Mouse (Mus musculus): ENCODE data around the gene Tmem259.

Tmem259 gene

DNA sequence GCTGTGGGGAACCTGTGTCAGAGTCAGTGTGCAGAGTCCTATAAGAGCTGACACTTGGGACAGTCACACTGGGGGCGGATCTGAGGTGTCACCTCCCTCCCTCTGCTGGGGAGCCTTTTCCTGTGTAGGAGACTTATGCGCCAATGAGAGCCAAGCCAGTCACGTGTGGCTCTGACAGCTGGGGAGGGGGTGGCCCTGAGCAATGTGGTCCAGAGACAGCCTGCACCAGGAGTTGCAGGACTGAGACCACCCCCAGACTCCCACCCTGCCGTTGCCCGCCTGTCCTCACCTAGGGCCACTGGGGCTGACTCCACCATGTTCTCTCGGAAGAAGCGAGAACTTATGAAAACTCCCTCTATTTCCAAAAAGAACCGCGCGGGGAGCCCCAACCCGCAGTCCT, 32.4 kb upstream of the Tmem259 start, which contains the start of gene Arhgap45:
Arhgap45 (plus strand) TSS at position 143 of the 400 bp plus-strand sequence.
- no peak for DNase-seq (ENCODE audit: low read depth)

DNA sequence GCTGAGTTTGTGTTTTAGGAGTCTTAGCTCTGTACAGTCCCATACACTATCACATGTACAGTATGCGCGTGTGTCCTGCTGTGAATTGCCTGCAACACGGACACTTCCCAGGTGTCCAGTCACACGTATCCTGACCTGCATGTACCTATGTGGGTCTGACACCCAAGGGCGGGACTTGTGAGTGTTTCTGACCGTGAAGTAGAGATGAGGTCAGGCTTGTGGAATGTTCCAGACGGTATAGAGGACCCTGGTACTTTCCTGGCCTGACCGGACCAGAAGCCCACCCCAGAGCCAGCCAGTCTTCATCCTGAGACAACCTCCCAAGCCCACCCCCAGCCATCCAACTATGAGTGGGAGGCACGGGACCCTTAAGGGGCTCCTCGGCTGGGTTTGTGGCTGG, 31.5 kb upstream of the Tmem259 start:
- DNase-seq (ENCODE audit: low read depth), result no peak

DNA sequence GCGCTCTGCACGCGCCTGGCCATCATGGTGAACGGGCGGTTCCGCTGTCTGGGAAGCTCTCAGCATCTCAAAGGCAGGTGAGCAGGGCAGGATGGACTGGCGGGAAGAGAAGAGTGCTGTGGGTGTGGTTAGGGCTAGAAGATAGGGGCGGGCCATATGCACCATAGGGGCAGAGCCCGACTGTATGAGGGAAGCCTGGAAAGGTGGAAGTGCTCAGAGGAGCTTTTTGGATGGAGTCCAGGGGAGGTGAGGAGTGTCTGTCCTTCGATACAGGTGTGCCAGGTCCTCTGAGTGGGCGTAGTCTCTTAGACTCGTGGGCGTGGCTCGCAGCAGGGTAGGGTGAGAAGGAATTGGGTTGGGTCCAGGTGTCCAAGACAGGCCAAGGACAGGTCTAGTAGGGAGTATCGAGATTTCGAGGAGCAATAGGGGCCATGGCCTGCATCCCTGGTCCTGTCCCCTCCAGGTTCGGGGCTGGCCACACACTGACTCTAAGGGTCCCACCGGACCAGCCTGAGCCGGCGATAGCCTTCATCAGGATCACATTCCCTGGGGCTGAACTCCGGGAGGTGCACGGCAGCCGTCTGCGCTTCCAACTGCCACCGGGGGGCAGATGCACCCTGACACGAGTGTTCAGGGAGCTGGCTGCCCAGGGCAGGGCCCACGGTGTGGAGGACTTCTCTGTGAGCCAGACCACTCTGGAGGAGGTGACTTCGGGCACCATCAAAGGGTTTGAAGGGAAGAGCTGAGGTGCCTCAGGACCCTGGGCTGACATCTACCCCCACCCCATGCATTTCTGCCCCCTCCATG, 30.6 kb upstream of the Tmem259 start:
- peak; percentile 83 for DNase-seq (ENCODE audit: low read depth)

- no peak for DNase-seq (ENCODE audit: low read depth)
Observed at GRCm38 (mm10) chr10:80013609-80014008, 29.5 kb upstream of the Tmem259 start.

DNA sequence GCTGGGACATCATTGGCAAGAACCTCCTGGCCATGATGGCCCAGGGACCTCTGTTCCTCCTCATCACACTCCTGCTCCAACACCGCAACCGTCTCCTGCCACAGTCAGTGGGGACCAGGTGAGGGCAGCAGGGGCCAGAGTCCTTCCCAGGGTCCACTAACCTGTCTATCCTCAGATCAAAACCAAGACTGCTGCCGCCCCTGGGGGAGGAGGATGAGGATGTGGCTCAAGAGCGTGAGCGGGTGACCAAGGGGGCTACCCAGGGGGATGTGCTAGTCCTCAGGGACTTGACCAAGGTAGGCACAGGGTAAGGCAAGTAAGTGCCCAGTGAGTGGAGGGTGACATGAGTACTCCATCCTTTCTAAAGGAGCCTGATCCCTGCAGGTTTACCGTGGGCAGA, 27.6 kb upstream of the Tmem259 start:
- DNase-seq (ENCODE audit: low read depth), result no peak

GRCm38 (mm10) chr10:80004233-80004705, 20.1 kb upstream of the Tmem259 start:
- no peak for DNase-seq (ENCODE audit: low read depth)

DNA sequence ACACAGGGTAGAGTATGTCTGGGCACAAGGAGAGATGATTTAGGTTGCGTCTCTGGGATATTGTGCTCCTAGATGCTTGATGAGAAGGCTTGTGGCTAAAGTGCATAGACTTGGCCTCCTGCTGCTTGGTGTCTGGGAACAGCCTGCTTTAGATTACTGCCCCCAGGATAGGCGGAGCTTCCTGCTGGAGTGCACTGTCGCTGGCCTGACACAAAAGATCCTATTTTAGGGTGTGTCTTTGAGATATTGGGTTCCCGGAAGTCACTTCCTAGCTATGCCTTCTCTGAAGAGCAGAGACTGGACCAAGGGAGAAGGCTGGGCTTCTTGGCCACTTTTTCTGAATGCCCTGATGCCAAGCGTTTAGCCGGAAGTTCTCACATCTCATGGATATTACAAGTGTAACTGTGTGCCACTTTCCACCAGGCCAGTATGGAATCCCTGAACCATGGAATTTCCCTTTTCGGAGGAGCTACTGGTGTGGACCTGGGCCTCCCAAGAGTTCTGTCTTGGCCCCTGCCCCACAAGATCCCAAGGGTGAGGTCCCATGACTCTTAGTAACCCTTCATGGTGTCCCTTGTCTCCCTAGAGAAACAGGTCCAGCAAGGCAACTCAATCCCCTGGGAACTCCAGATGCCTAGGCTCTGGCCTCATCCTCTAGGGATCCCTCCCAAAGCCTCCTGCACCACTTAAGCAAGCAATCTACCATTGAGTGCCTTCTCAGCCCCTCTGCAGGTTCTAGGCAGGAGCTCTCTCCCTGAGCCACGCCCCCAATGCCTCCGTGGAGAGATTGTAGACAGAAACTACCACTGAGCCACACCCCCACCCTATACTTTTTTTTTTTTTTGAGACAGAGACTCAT, 19.5 kb upstream of the Tmem259 start:
- DNase-seq (ENCODE audit: low read depth), result no peak

GRCm38 (mm10) chr10:80002829-80003228, 18.7 kb upstream of the Tmem259 start:
- DNase-seq (ENCODE audit: low read depth), result no peak

- no peak for DNase-seq (ENCODE audit: low read depth)
Observed at GRCm38 (mm10) chr10:80001945-80002344, 17.8 kb upstream of the Tmem259 start.

GRCm38 (mm10) chr10:79997819-79998218, 13.7 kb upstream of the Tmem259 start:
- DNase-seq (ENCODE audit: low read depth), result peak; percentile 58

DNA sequence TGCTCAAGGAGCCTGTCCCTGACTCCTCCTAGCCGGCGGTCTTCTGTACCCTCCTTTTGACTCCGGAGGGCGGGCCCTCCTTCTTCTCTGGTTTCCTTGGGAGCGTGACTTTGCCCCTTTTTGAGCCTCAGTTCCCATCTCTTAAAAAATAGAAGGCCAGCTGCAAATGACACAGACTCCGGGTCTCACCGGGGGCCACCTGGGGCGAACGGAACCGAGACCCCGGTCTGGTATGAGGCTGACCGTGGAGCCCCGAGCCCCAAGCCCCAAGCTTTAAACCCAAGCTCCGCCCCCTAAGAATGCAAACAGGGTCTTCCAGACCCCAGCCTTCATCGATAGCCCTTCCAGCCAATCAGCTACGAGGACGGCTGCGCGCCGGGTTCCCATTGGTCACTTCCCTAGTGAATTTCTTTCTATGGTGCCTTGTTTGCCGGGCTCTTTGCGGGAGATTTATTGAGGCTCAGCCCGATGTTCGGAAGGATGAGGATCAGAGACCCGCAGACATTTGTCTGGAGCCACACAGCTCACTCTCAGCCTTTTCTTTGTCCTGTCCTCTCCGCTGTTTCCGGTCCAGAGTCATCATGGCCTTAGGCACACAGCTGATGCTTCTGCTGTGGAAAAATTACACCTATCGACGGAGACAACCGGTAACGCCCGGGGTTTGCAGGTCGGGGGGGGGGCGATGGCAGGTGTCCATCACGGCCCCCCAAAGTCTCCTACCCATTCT, 13.1 kb upstream of the Tmem259 start:
- DNase-seq (ENCODE audit: low read depth), result peak; percentile 78

DNA sequence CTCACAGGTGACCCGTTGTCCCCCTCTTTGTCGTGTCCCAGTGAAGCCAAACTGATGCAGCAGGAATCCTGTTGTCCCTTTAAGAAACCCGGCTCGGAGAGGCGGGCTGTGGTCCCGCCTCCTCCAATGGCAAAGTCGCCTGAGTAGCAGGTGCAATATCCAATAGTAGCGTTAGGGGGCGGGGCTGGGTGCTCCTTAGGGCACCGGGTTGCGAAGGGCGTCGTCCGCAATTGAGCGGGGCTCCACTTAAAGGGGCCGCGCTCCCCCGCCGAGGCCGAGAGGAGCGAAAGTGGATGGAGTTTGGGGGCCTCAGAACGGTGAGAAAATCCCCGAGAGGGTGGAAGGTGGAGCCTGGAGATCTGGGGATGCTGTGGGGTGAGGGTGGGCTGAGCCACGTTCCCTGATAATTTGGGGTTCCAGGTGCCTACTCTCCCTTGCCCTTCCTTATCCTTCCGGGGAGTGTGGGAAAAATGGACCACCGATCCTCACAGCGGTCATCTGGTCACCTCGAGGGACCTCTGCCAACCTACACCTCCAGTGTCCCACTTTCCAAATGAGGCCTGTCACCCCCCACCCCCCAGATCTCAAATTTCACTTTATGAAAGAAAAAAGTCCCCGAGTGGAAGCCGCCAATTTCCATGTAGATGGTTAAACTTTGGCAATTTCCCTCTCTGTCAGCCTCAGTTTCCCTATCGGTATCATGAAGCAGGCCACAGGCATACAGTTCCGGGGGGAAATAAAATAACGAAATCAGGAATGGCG, 12.3 kb upstream of the Tmem259 start, which contains the start of gene Abca7:
Abca7 (plus strand) TSS at position 223 of the 762 bp plus-strand sequence.
- peak; percentile 98 for DNase-seq (ENCODE audit: low read depth)

GRCm38 (mm10) chr10:79995636-79996035, 11.5 kb upstream of the Tmem259 start:
- DNase-seq (ENCODE audit: low read depth), result no peak

DNA sequence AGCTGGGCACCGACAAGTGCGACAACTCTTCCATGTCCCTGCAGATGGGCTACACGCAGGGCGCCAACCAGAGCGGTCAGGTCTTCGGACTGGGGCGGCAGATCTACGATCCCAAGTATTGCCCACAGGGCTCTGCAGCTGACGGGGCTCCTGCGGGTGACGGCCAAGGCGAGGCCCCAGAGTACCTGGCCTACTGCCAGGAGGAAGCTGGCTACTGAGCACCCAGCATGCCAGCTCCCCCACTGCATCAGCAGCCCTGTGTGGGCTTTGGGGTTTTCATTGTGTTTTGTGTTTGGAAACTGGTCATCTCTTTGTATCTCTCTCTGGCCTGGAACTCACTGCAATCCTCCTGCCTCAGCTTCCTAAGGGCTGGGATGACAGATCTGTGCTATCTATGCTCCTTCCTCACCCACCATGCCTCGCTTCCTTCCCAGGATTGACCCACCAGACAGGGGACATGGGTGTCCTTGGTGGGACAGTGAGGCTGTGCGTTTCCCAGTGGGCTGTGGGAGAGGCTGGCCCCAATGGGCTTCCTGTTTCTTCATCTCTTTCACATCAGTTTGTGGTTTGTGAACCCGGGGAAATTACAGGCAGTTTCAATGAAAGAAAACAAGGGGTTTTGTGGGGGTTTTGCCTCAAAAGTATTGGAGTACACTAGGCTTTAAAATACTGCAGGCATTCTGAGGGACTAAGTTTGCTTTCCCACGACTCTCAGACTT, 10.4 kb upstream of the Tmem259 start:
- DNase-seq (ENCODE audit: low read depth), result peak; percentile 37

DNA sequence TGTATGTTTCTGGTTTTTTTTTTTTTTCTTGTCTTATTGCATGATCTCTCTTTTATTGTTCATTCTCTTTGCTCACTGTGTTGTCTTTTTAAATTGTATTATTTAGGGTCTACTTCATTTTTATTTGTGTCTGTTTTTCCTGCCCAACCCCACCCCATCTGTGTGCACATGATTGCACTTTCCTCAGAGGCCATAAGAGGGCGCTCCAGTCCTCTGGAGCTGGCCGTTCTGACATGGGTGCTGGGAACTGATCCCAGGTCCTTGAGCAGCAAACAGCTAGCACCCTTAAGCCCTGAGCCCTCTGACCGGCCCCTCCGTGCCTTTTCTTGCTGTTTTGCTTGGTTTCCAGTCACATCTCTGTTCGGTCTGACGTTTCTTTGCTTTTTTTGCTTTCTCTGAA, 7.4 kb upstream of the Tmem259 start:
- peak; percentile 48 for DNase-seq (ENCODE audit: low read depth)

GRCm38 (mm10) chr10:79991099-79991498, 7.0 kb upstream of the Tmem259 start:
- DNase-seq (ENCODE audit: low read depth), result no peak

DNA sequence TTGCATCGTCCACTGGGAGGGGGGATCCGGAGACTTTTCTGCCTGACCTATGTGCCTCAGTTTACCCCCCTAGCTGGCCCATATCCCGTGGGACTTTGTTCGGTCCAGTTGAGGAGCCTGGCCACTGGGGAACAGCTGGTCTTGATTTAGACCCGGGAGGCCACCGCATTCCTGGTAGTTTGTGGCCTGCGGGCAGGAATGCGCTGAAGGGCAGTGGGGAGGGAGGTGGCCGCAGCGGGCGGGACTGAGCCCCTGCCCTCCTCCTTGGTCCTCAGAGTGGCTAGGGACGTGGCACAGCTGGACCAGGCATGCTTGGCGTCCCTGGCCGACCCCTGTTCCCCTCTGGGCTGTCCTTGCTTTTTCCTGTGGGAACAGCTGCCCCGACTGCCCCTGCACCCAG, 5.7 kb upstream of the Tmem259 start:
- peak; percentile 87 for DNase-seq (ENCODE audit: low read depth)

DNA sequence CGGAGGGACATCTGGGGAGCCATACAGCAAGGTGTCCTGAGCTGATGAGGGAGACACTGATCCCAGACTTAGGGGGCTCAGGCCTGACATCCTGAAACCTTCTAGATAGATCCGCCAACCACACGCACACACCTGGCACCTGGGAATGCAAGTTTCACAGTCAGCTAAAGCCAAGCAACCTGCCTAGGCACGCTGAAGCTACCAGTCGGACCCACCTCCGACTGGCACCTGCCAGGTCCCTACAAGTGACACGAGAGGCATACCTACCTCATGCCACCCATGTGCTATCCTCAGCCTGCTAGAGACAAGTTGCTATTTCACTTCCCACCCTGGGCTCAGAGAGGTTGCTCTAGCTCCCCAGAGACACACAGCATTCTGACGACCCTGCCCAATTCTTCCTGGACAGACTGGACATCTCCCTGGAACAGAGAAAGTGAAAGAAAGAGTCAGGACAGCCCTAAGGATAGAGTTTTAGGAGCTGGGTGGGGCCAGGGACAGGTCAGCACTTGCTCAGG, 5.2 kb upstream of the Tmem259 start:
- peak; percentile 47 for DNase-seq (ENCODE audit: low read depth)

DNA sequence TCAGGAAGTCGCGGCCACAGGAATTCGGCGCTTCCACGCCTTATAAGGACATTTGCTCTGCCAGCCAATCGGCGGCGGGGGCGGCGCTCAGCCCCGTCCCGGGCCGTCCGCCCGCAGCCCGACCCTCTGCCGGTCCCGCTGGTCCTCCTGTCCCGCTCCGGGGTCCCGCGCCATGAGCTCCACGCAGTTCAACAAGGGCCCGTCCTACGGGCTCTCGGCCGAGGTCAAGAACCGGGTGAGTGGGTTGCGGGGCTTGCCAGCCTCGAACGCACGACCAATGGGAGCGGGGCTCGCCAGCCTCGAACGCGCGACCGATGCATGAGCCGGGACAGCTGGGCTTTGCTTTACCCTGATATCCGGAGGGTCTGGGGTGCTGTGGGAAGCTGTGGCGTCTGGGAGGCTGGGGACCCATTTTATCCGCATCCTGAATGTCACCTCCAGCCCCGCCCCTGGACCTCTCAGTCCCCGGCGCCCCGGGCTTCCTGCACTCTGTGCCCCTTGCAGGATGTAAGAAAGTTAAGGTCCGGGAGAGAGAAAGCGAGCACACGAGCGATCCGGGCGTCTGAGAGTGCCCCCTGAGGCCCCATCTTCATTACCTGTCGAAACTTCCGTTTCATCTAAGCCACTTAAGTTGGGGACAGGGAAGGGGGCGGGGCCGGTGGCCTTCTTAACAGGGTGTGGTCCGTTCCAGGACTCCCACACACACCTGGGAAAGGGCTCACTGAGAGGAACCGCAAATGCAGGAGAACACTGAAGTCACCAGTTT, 4.6 kb upstream of the Tmem259 start, which contains the start of gene Cnn2:
Cnn2 (plus strand) TSS at position 79 of the 766 bp plus-strand sequence.
- DNase-seq (ENCODE audit: low read depth), result peak; percentile 90

Measured in NIH3T3 (cell line).